Mouse (Mus musculus) mesoderm, embryonic 11.5 days (tissue): ENCODE results near the gene Fam117a.
A peak's percentile ranks its signal among the peaks of the same experiment; 100 is the strongest.

Experiments used
- DNase-seq: peaks from one replicate; pipeline ENCODE4 v3.0.0-alpha.2; 2012; ENCODE audit warnings: low read depth, low spot score

The Fam117a gene

GRCm38 (mm10) chr11:95336568-95337128, at the start of gene Fam117a:
Gene Fam117a (plus strand): TSS chr11:95337018.
- DNase-seq, result peak; percentile 93

- DNase-seq, result no peak
Measured at GRCm38 (mm10) chr11:95291998-95292397, 44.8 kb upstream of the Fam117a start.

GRCm38 (mm10) chr11:95293017-95293624, 43.7 kb upstream of the Fam117a start:
- DNase-seq, result no peak

- no peak for DNase-seq
Measured at GRCm38 (mm10) chr11:95295736-95296135, 41.1 kb upstream of the Fam117a start.

- peak; percentile 33 for DNase-seq
Measured at GRCm38 (mm10) chr11:95298146-95298545, 38.7 kb upstream of the Fam117a start.

GRCm38 (mm10) chr11:95299886-95300285, 36.9 kb upstream of the Fam117a start:
- no peak for DNase-seq

- DNase-seq, result no peak
Measured at GRCm38 (mm10) chr11:95301772-95302171, 35.0 kb upstream of the Fam117a start.

- no peak for DNase-seq
Measured at GRCm38 (mm10) chr11:95305600-95305999, 31.2 kb upstream of the Fam117a start.

- DNase-seq, result no peak
Measured at GRCm38 (mm10) chr11:95307526-95307925, 29.3 kb upstream of the Fam117a start.

GRCm38 (mm10) chr11:95309510-95310006, 27.3 kb upstream of the Fam117a start:
- DNase-seq, result peak; percentile 97

- peak; percentile 98 for DNase-seq
Measured at GRCm38 (mm10) chr11:95310007-95310647, 26.7 kb upstream of the Fam117a start, which contains the start of gene Kat7. Gene Kat7 (minus strand): TSS chr11:95310246.

GRCm38 (mm10) chr11:95310648-95311424, 26.0 kb upstream of the Fam117a start:
- no peak for DNase-seq

- DNase-seq, result no peak
Measured at GRCm38 (mm10) chr11:95311425-95311807, 25.4 kb upstream of the Fam117a start.

- DNase-seq, result no peak
Measured at GRCm38 (mm10) chr11:95315215-95315955, 21.4 kb upstream of the Fam117a start.

GRCm38 (mm10) chr11:95318116-95318515, 18.7 kb upstream of the Fam117a start:
- DNase-seq, result no peak

GRCm38 (mm10) chr11:95319506-95319905, 17.3 kb upstream of the Fam117a start:
- no peak for DNase-seq

GRCm38 (mm10) chr11:95320010-95320409, 16.8 kb upstream of the Fam117a start:
- DNase-seq, result no peak

GRCm38 (mm10) chr11:95324181-95324580, 12.6 kb upstream of the Fam117a start:
- DNase-seq, result peak; percentile 48

GRCm38 (mm10) chr11:95325832-95326231, 11.0 kb upstream of the Fam117a start:
- DNase-seq, result no peak

- DNase-seq, result no peak
Measured at GRCm38 (mm10) chr11:95326243-95326642, 10.6 kb upstream of the Fam117a start.

- no peak for DNase-seq
Measured at GRCm38 (mm10) chr11:95328629-95329028, 8.2 kb upstream of the Fam117a start.
